8 mouse cellular contexts compared by ENCODE assay signal in genomic region chr8:126591141-126591820, GRCm38 (mm10). TPM values are rescaled to one million over a fixed set of nuclear protein-coding genes. Genes with fewer than 3 reads are reported as not detected.
A peak's percentile ranks its signal among the peaks of the same experiment; 100 is the strongest.
DNase-seq lines count a peak whose midpoint lies in the region; ATAC-seq and TF ChIP-seq lines count a peak whose summit lies in the region.

No protein-coding gene starts in this region.

- H3K9me3 ChIP-seq in embryonic facial prominence, embryonic 14.5 days (ENCODE audit: control insufficient read depth, low read length): no peaks in the 10 kb centered on the region
- H3K9me3 ChIP-seq in heart, postnatal 0 days (replicated peaks; ENCODE audit: control insufficient read depth, low read length): no peaks in the 10 kb centered on the region

- peaks cover 61% of the 10 kb centered on the region for H3K79me2 ChIP-seq in macrophage (ENCODE audit: inconsistent target)

- TF ChIP-seq EP300 in heart, postnatal 0 days (IDR thresholded peaks at IDR 0.05; ENCODE audit: low read depth): no peak; the same call in 1 of the 2 replicates

- peak overlapping the region; percentile 95 for H3K4me2 ChIP-seq in embryonic facial prominence, embryonic 14.5 days (ENCODE audit: low read depth, low read length)
- peak overlapping the region; percentile 93 for H3K4me2 ChIP-seq in heart, postnatal 0 days (ENCODE audit: low read depth, low read length)

- H3K4me1 ChIP-seq in embryonic facial prominence, embryonic 14.5 days (ENCODE audit: control insufficient read depth, insufficient read depth, low read length): peaks cover 44% of the 10 kb centered on the region
- H3K4me1 ChIP-seq in heart, postnatal 0 days (ENCODE audit: control insufficient read depth, insufficient read depth): peaks cover 17% of the 10 kb centered on the region; the same call in 1 of the 2 replicates

- peak; percentile 9 for TF ChIP-seq CTCF in heart, postnatal 0 days (IDR thresholded peaks at IDR 0.05; ENCODE audit: low read depth)

- DNase-seq in cerebellum, adult 11 months: peak; percentile 66
- DNase-seq in adipocyte (ENCODE audit: low spot score): peak; percentile 54
- no peak for DNase-seq in embryonic facial prominence, embryonic 14.5 days (ENCODE audit: low spot score)
- peak; percentile 47 for DNase-seq in heart, postnatal 0 days (ENCODE audit: low spot score)
- DNase-seq in layer of hippocampus, adult 9-11 months: peak; percentile 52
- DNase-seq in spleen, postnatal 4 days (ENCODE audit: low spot score in 2 of 2): peak; percentile 59 to 82

- no peaks in the 10 kb centered on the region for H3K27me3 ChIP-seq in embryonic facial prominence, embryonic 14.5 days (replicated peaks; ENCODE audit: control insufficient read depth, insufficient read depth, low read length)
- no peaks in the 10 kb centered on the region for H3K27me3 ChIP-seq in heart, postnatal 0 days (ENCODE audit: control insufficient read depth, insufficient read depth, low read length)

- 4% methylated on average over 19 of the region's 20 CpGs for WGBS in embryonic facial prominence, embryonic 14.5 days
- 2% methylated on average over 20 of the region's 20 CpGs for WGBS in heart, postnatal 0 days
- WGBS in macrophage (ENCODE audit: missing documents): 1% methylated on average over 20 of the region's 20 CpGs

- peaks cover 58% of the 10 kb centered on the region for H3K36me3 ChIP-seq in embryonic facial prominence, embryonic 14.5 days (ENCODE audit: control insufficient read depth, insufficient read depth, low read length)
- H3K36me3 ChIP-seq in heart, postnatal 0 days (replicated peaks; ENCODE audit: control insufficient read depth, insufficient read depth, low read length): peaks cover 46% of the 10 kb centered on the region
- no peaks in the 10 kb centered on the region for H3K36me3 ChIP-seq in macrophage (ENCODE audit: inconsistent target)

- peak overlapping the region; percentile 99 for H3K4me3 ChIP-seq in embryonic facial prominence, embryonic 14.5 days (ENCODE audit: low read depth, low read length)
- peak overlapping the region; percentile 98 for H3K4me3 ChIP-seq in heart, postnatal 0 days (ENCODE audit: low read depth, low read length)
- peak overlapping the region; percentile 67 for H3K4me3 ChIP-seq in macrophage (ENCODE audit: inconsistent target)

- peak overlapping the region; percentile 100 for H3K9ac ChIP-seq in embryonic facial prominence, embryonic 14.5 days (ENCODE audit: low read depth, low read length)
- peak overlapping the region; percentile 96 for H3K9ac ChIP-seq in heart, postnatal 0 days (replicated peaks; ENCODE audit: low read depth, low read length)

- peak overlapping the region; percentile 100 for H3K27ac ChIP-seq in embryonic facial prominence, embryonic 14.5 days (replicated peaks; ENCODE audit: low read depth, low read length)
- H3K27ac ChIP-seq in heart, postnatal 0 days (ENCODE audit: low read depth): peak overlapping the region; percentile 98
- peak overlapping the region; percentile 96 for H3K27ac ChIP-seq in macrophage

- ATAC-seq in cerebellum, adult (ENCODE audit: insufficient number of reproducible peaks, low FRiP score, low TSS enrichment): no peak
- no peak for ATAC-seq in embryonic facial prominence, embryonic 14.5 days (ENCODE audit: low read depth)
- no peak for ATAC-seq in heart, postnatal 0 days (ENCODE audit: insufficient read depth, low read depth)

RNA-seq across cellular contexts. Expression of gene Irf2bp2, which starts 2.5 kb away (rescaled TPM):
- polyA plus RNA-seq in embryonic facial prominence, embryonic 14.5 days (2014; fragmentation: Nextera tagmentation; extraction: Ambion mirVana): 10.6 and 10.7 TPM in 2 replicates
- 132 and 175 TPM in 2 replicates for total RNA-seq in heart, postnatal 0 days (2014; rRNA removed; ENCODE audit: low replicate concordance)
- 9.6 and 9.8 TPM in 2 replicates for polyA plus RNA-seq in heart, postnatal 0 days (2015; fragmentation: Nextera tagmentation; extraction: Ambion mirVana)
- 100 to 1,000 TPM in 19 of 26 experiments, 10 to 100 TPM in 6, 1 to 10 TPM in 1; 2.6 to 175 (median 132) TPM for total RNA-seq in macrophage (2018; cell fraction: chromatin; rRNA removed)
- total RNA-seq in macrophage (2018; cell fraction: cytosol; rRNA removed): 100 to 1,000 TPM in 12 of 26 experiments, 10 to 100 TPM in 14; 12.4 to 139 (median 98.3) TPM
- 100 to 1,000 TPM in 23 of 26 experiments, 10 to 100 TPM in 3; 17.9 to 251 (median 174) TPM for total RNA-seq in macrophage (2018; cell fraction: nucleus; rRNA removed)
- 39.1 to 68.1 TPM (median 42.7 TPM) in 3 replicates for polyA plus RNA-seq in macrophage (2018)
